In the genomic region with DNA sequence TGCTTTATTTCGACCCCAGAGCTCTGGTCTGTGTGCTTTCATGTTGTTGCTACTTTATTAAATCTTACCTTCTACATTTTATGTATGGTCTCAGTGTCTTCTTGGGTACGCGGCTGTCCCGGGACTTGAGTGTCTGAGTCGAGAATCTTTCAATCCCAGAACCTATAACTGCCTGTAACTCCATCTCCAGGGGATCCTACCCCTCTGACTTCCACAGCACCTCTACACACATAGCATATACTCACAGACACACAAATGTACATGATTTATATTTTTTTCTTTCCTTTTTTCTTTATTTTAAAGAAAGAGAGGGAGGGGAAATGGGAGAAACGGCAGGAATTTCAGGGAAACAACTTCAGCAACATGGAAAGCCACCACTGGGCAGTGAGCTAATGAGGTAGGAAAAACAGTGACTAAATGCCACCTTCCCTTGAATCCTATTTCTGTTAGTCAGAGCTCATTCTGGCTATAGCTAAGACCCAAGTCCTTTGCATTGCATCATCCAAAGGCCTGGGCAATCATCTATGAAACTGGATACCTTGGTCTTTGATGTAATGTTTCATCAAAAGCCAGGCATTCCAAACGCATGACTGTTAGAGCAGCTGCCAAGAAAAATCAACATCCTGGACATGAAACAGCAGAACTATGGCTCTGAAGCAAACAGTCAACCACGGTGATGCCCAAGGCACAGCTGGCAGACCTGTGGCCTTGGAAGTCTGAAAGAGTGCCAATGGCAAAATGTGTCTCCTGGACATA, we compare ENCODE assay signal across 8 mouse cellular contexts. TPM values are rescaled to one million over a fixed set of nuclear protein-coding genes. Genes with fewer than 3 reads are reported as not detected.
A peak's percentile ranks its signal among the peaks of the same experiment; 100 is the strongest.
DNase-seq lines count a peak whose midpoint lies in the region; ATAC-seq and TF ChIP-seq lines count a peak whose summit lies in the region.

No protein-coding gene starts in this region.

- no peak for ATAC-seq in midbrain, postnatal 0 days (ENCODE audit: low FRiP score)

- WGBS in heart, embryonic 10.5 days: 82% methylated on average over 8 of the region's 8 CpGs
- 82% methylated on average over 8 of the region's 8 CpGs for WGBS in midbrain, postnatal 0 days

- H3K4me1 ChIP-seq in heart, embryonic 10.5 days: peaks cover 14% of the 10 kb centered on the region
- no peaks in the 10 kb centered on the region for H3K4me1 ChIP-seq in midbrain, postnatal 0 days (ENCODE audit: insufficient read depth, low read length)

- DNase-seq in heart, adult 11 months: peak; percentile 94
- DNase-seq in heart, embryonic 10.5 days (ENCODE audit: low spot score): no peak
- peak; percentile 88 for DNase-seq in fat pad, adult 2 months (ENCODE audit: extremely low read depth, low read depth, low spot score)
- DNase-seq in kidney, adult 8-10 months: peak; percentile 66 to 85
- DNase-seq in lung, postnatal 4 days: peak; percentile 29 to 48
- no peak for DNase-seq in midbrain, postnatal 0 days (ENCODE audit: low spot score)
- no peak for DNase-seq in testis, postnatal 14 days (ENCODE audit: low spot score)
- DNase-seq in thymus, postnatal 25 days: no peak

- H3K4me2 ChIP-seq in midbrain, postnatal 0 days (ENCODE audit: low read depth, low read length, poor library complexity, severe bottlenecking): no peak overlapping the region

- no peak overlapping the region for H3K27ac ChIP-seq in heart, embryonic 10.5 days
- H3K27ac ChIP-seq in midbrain, postnatal 0 days (ENCODE audit: low read depth, low read length): no peak overlapping the region

- H3K9me3 ChIP-seq in heart, embryonic 10.5 days: 0 out of 2 replicates have a peak, but pooled peaks cover 4% of the 10 kb centered on the region
- H3K9me3 ChIP-seq in midbrain, postnatal 0 days (ENCODE audit: low read length): no peaks in the 10 kb centered on the region

- no peak overlapping the region for H3K9ac ChIP-seq in midbrain, postnatal 0 days (replicated peaks; ENCODE audit: low read length, poor library complexity, severe bottlenecking)

- peaks cover 4% of the 10 kb centered on the region; the same call in 1 of the 2 replicates for H3K36me3 ChIP-seq in heart, embryonic 10.5 days
- H3K36me3 ChIP-seq in midbrain, postnatal 0 days (ENCODE audit: insufficient read depth, low read length): no peaks in the 10 kb centered on the region

- no peak for TF ChIP-seq CTCF in midbrain, postnatal 0 days (IDR thresholded peaks at IDR 0.05)

- H3K27me3 ChIP-seq in heart, embryonic 10.5 days (ENCODE audit: insufficient read depth, poor library complexity, severe bottlenecking): no peaks in the 10 kb centered on the region
- H3K27me3 ChIP-seq in midbrain, postnatal 0 days (ENCODE audit: insufficient read depth, low read length): no peaks in the 10 kb centered on the region

- H3K4me3 ChIP-seq in heart, embryonic 10.5 days: no peak overlapping the region
- H3K4me3 ChIP-seq in midbrain, postnatal 0 days (ENCODE audit: low read depth, low read length): no peak overlapping the region

RNA-seq across cellular contexts. Expression of a gene that starts 16.1 kb away (rescaled TPM):
- 188 and 209 TPM in 2 replicates for polyA plus RNA-seq in heart, embryonic 10.5 days (2016; fragmentation: Nextera tagmentation; extraction: Ambion mirVana)
- 83.7 and 116 TPM in 2 replicates for total RNA-seq in midbrain, postnatal 0 days (2014; rRNA removed)
- polyA plus RNA-seq in midbrain, postnatal 0 days (2015; fragmentation: Nextera tagmentation; extraction: Ambion mirVana): 87.7 and 96.6 TPM in 2 replicates

Comparison
In these comparisons a context has a peak if more than half of its experiments do, and no peak if none do; other contexts are left out.
1. DNase-seq: peak in heart, adult 11 months (single experiment), fat pad, adult 2 months (single experiment), kidney, adult 8-10 months (2 of 2) and lung, postnatal 4 days (2 of 2); none in heart, embryonic 10.5 days (single experiment), midbrain, postnatal 0 days (single experiment), testis, postnatal 14 days (single experiment) and thymus, postnatal 25 days (single experiment).